Mouse (Mus musculus): ENCODE results near the gene S100a3.

GRCm38 (mm10) chr3:90600458-90601195, 40.2 kb downstream of the S100a3 start:
- no peak for TF ChIP-seq EP300 (IDR thresholded peaks at IDR 0.05; ENCODE audit: low read depth)
- TF ChIP-seq CTCF (IDR thresholded peaks at IDR 0.05; ENCODE audit: low read depth): no peak
